In the genomic region with DNA sequence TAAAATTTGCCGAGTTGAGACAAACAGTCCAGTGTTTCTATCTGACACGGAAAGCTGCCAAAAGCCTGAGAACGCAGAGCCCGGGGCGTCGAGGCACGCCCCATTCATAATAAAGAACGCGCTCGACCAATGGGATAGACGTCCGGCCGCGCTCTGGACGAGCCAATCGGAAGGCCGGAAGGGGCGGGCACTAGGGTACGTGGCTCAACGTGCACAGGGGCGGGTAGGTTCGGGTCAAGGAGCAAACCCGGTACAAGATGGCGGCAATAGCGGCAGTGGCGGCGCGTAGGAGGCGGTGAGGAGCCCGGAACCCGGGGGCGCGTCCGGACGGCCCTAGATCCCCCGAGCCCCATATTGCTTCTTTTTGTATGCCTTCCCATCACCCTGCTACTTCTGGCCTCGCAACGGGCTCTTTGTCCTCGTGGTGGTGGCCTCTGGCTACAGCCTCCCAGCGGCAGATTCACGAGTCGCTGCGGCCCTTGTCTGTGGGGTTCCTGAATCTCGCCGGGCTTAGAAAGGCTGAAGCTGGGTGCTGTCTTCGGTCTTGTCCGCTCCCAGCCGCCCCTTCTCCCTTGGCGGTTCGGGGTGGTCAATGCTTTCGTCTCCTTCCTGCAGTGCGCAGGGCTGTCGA, we compare ENCODE assay signal across 8 mouse cellular contexts. TPM values are rescaled to one million over a fixed set of nuclear protein-coding genes. Genes with fewer than 3 reads are reported as not detected.
DNase-seq lines count a peak whose midpoint lies in the region; ATAC-seq and TF ChIP-seq lines count a peak whose summit lies in the region.

Gene Ganab (plus strand): TSS at position 207 of the 631 bp plus-strand sequence.

- H3K27me3 ChIP-seq in embryonic facial prominence, embryonic 13.5 days: no peaks in the 10 kb centered on the region
- no peaks in the 10 kb centered on the region for H3K27me3 ChIP-seq in heart, adult 2 months (ENCODE audit: control insufficient read depth, insufficient read depth, low read length)
- H3K27me3 ChIP-seq in limb, embryonic 13.5 days: no peaks in the 10 kb centered on the region
- H3K27me3 ChIP-seq in midbrain, embryonic 16.5 days (ENCODE audit: control insufficient read depth, insufficient read depth, low read depth, low read length): no peaks in the 10 kb centered on the region

- H3K4me1 ChIP-seq in embryonic facial prominence, embryonic 13.5 days: peaks cover 39% of the 10 kb centered on the region
- H3K4me1 ChIP-seq in heart, adult 2 months (ENCODE audit: control insufficient read depth, insufficient read depth, low read length): peaks cover 1% of the 10 kb centered on the region; the same call in 1 of the 2 replicates
- H3K4me1 ChIP-seq in limb, embryonic 13.5 days: peaks cover 45% of the 10 kb centered on the region
- peaks cover 27% of the 10 kb centered on the region for H3K4me1 ChIP-seq in midbrain, embryonic 16.5 days (ENCODE audit: control insufficient read depth, insufficient read depth, low read length)

- peak; percentile 98 for ATAC-seq in embryonic facial prominence, embryonic 13.5 days (ENCODE audit: insufficient number of reproducible peaks, insufficient read depth, low FRiP score, low TSS enrichment, low read depth)
- ATAC-seq in limb, embryonic 13.5 days (ENCODE audit: low FRiP score, low read depth): peak; percentile 99
- peak; percentile 99 for ATAC-seq in midbrain, embryonic 16.5 days

- H3K9ac ChIP-seq in embryonic facial prominence, embryonic 13.5 days: peak within 1 kb of the TSS; percentile 96
- peak within 1 kb of the TSS; percentile 86 for H3K9ac ChIP-seq in heart, adult 2 months (ENCODE audit: low read depth, low read length)
- peak within 1 kb of the TSS; percentile 97 for H3K9ac ChIP-seq in limb, embryonic 13.5 days
- peak within 1 kb of the TSS; percentile 88 for H3K9ac ChIP-seq in midbrain, embryonic 16.5 days (ENCODE audit: low read depth, low read length)

- TF ChIP-seq POLR2A in heart, adult 2 months (IDR thresholded peaks at IDR 0.05; ENCODE audit: insufficient read depth, low read depth, low read length): peak; percentile 85

- H3K79me2 ChIP-seq in heart, adult 2 months (replicated peaks; ENCODE audit: control insufficient read depth, insufficient read depth, low read length): no peaks in the 10 kb centered on the region

- under 1% methylated on average over 53 of the region's 53 CpGs for WGBS in embryonic facial prominence, embryonic 13.5 days
- under 1% methylated on average over 53 of the region's 53 CpGs for WGBS in heart, adult 2 months
- WGBS in limb, embryonic 13.5 days: under 1% methylated on average over 53 of the region's 53 CpGs
- 1% methylated on average over 53 of the region's 53 CpGs for WGBS in midbrain, embryonic 16.5 days

- TF ChIP-seq EP300 in heart, adult 2 months (IDR thresholded peaks at IDR 0.05; ENCODE audit: insufficient read depth, low read depth, low read length): 0 out of 2 replicates have a peak, but pooled peaks have one; percentile 39

- intact Hi-C loops in heart, adult 2 months (cut with DNase I): loop anchor here (2.0 to 5.0 kb wide), 3 partner anchors 23 to 76 kb away; partner anchors contain the start of genes B3gat3, Hnrnpul2 and Tut1

- H3K27ac ChIP-seq in embryonic facial prominence, embryonic 13.5 days: peak within 1 kb of the TSS; percentile 90
- peak within 1 kb of the TSS; percentile 95 for H3K27ac ChIP-seq in heart, adult 2 months
- H3K27ac ChIP-seq in limb, embryonic 13.5 days: peak within 1 kb of the TSS; percentile 91
- peak within 1 kb of the TSS; percentile 91 for H3K27ac ChIP-seq in midbrain, embryonic 16.5 days (ENCODE audit: low read length)

- peak within 1 kb of the TSS; percentile 84 for H3K4me2 ChIP-seq in embryonic facial prominence, embryonic 13.5 days
- peak within 1 kb of the TSS; percentile 80 for H3K4me2 ChIP-seq in limb, embryonic 13.5 days (replicated peaks)
- peak within 1 kb of the TSS; percentile 84 for H3K4me2 ChIP-seq in midbrain, embryonic 16.5 days (ENCODE audit: low read length)

- H3K9me3 ChIP-seq in embryonic facial prominence, embryonic 13.5 days: no peaks in the 10 kb centered on the region
- H3K9me3 ChIP-seq in limb, embryonic 13.5 days: no peaks in the 10 kb centered on the region
- no peaks in the 10 kb centered on the region for H3K9me3 ChIP-seq in midbrain, embryonic 16.5 days (replicated peaks; ENCODE audit: control insufficient read depth, low read length, poor library complexity, severe bottlenecking)

- H3K36me3 ChIP-seq in embryonic facial prominence, embryonic 13.5 days: peaks cover 37% of the 10 kb centered on the region
- peaks cover 5% of the 10 kb centered on the region for H3K36me3 ChIP-seq in heart, adult 2 months (ENCODE audit: control insufficient read depth, insufficient read depth, low read length)
- peaks cover 43% of the 10 kb centered on the region for H3K36me3 ChIP-seq in limb, embryonic 13.5 days
- peaks cover 10% of the 10 kb centered on the region for H3K36me3 ChIP-seq in midbrain, embryonic 16.5 days (ENCODE audit: control insufficient read depth, insufficient read depth, low read length)

- H3K4me3 ChIP-seq in embryonic facial prominence, embryonic 13.5 days: peak within 1 kb of the TSS; percentile 93
- H3K4me3 ChIP-seq in heart, adult 2 months: peak within 1 kb of the TSS; percentile 83
- peak within 1 kb of the TSS; percentile 93 for H3K4me3 ChIP-seq in limb, embryonic 13.5 days
- H3K4me3 ChIP-seq in midbrain, embryonic 16.5 days (ENCODE audit: low read depth, low read length): peak within 1 kb of the TSS; percentile 71

- DNase-seq in 3134 (ENCODE audit: extremely low read depth, insufficient read length, low spot score): peak; percentile 92
- DNase-seq in adrenal gland, postnatal 36 days: peak; percentile 97
- peak; percentile 94 to 97 for DNase-seq in heart, adult 2 months
- DNase-seq in kidney, adult 8-10 months: peak; percentile 97
- peak; percentile 89 to 98 for DNase-seq in spleen, postnatal 10 days (ENCODE audit: low spot score in 2 of 2)

- TF ChIP-seq CTCF in heart, adult 2 months (IDR thresholded peaks at IDR 0.05): peak; percentile 47

RNA-seq across cellular contexts. Expression of gene Ganab, which starts in this region (rescaled TPM):
- 100 to 1,000 TPM; 190 to 201 TPM for total RNA-seq in adrenal gland, postnatal 36 days (2021)
- polyA plus RNA-seq in embryonic facial prominence, embryonic 13.5 days (2015; fragmentation: Nextera tagmentation; extraction: Ambion mirVana): 107 and 108 TPM in 2 replicates
- 10 to 100 TPM; 50.3 to 52.5 TPM for total RNA-seq in heart, adult 2 months (2021)
- 54.5 and 90.0 TPM in 2 replicates for polyA plus RNA-seq in heart, adult 2 months (2012; rRNA removed)
- 102 and 112 TPM in 2 replicates for polyA plus RNA-seq in limb, embryonic 13.5 days (2015; fragmentation: Nextera tagmentation; extraction: Ambion mirVana)
- polyA plus RNA-seq in midbrain, embryonic 16.5 days (2015; fragmentation: Nextera tagmentation; extraction: Ambion mirVana): 76.8 and 84.0 TPM in 2 replicates

Comparison
In these comparisons a context has a peak if more than half of its experiments do, and no peak if none do; other contexts are left out.
1. Peak in every context shown above with its lines: DNase-seq, ATAC-seq, H3K4me3 ChIP-seq and H3K27ac ChIP-seq.